Mouse (Mus musculus) kidney, postnatal 36 days (tissue): ENCODE data around the gene Trim12a.
"Not testable (repeated sequence)": the region's sequence is repeated elsewhere in the genome, so short reads cannot be mapped to it uniquely, and the experiment has no call there.

Experiments used
- DNase-seq, 2 experiments: peaks; one replicate each; pipeline ENCODE4 v3.0.0; 2021 to 2022; ENCODE audit warnings: mixed read lengths in 2 of 2

Gene Trim12a

DNA sequence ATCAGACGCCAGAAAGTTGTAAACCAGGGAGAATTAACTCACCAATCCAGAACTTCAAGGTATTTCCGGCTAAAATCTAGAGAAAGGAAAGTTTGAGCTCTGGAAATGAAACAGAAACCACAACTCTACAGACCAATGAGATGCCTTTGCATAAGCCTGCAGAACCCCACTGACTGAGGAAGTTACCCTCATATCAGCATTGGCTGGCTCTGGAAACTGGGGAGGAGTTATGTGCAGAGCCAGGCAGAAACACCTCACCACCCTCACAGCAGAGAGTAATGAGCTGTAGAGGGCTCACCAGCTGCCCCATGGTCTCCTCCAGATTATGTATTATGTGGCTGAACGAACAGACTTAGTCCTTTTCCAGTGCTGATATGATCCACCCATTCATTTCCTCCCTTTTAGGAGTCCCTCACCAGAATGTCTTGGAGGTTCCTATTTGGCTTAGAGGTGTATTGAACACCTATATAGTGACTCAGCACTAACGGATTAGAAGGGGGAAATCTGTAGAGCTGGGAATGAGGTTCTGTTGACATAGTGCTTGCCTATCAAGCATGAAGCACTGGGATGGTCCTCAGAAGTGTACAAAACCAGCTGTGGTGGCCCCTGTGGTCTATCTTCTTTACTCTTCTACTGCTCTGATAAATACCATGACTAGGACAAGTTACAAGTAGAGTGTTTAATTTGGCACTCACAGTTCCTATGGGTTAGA lies at the start of gene Trim12a:
Trim12a (minus strand) TSS at position 98 of the 712 bp plus-strand sequence.
- not testable (repeated sequence) for DNase-seq

DNA sequence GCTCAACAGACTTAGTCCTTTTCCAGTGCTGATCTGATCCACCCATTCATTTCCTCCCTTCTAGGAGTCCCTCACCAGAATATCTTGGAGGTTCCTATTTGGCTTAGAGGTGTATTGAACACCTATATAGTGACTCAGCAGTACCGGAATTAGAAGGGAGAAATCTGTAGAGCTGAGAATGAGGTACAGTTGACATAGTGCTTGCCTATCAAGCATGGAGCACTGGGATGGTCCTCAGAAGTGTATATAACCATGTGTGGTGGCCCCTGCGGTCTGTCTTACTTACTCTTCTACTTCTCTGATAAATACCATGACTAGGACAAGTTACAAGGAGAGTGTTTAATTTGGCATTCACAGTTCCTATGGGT lies 38.3 kb upstream of the Trim12a start:
- no peak for DNase-seq

DNA sequence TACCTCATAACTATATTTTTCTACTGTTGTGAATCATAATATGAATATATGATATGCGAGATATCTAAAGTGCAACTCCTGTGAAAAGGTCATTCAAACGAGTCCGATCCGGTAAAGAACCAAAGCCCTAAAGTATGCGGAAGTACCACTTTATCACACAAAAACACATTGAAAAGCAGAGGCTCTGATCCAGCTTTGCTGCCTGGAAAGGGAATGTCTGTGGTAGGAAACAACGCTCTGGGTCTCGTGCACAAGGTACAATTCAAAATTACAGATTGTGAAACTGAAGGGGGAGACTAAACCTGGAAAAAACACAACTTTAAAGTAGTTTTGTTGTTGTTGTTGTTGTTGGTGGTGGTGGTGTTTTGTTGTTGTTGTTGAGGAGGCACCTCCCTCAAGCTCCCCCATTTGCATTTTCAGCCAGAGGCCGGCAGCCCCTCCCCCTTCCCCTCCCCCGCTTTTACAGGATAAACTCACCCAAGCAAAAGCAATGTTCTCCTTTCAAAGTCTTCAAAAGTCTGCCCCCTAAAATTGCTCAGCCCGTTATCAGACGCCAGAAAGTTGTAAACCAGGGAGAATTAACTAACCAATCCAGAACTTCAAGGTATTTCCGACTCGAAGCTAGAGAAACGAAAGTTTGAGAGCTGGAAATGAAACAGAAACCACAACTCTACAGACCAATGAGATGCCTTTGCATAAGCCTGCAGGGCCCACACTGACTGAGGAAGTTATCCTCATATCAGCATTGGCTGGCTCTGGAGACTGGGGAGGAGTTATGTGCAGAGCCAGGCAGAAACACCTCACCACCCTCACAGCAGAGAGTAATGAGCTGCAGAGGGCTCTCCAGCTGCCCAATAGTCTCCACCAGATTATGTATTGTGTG lies 37.7 kb upstream of the Trim12a start, which contains the start of gene Trim12c:
Trim12c (minus strand) TSS at position 646 of the 883 bp plus-strand sequence.
- DNase-seq, result peak; percentile 77 to 88

DNA sequence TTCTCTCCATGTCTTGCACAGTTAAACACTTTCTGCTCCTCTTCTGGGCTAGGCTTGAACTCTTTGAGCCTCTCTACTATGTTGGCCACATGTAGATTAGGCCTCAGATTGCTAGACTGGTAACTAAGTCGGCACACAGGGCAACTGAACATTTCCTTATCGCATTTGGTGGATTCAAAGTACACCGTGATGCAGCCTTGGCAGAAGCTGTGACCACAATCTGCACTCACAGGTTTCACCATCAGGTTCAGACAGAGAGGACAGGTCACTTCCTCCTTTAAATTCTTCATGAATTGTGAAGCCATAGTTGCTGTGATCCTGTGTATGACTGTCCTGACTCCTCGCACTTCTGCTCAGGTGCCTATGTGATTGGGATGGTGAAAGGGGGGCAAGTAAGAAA lies 32.8 kb upstream of the Trim12a start:
- DNase-seq, result not testable (repeated sequence)

DNA sequence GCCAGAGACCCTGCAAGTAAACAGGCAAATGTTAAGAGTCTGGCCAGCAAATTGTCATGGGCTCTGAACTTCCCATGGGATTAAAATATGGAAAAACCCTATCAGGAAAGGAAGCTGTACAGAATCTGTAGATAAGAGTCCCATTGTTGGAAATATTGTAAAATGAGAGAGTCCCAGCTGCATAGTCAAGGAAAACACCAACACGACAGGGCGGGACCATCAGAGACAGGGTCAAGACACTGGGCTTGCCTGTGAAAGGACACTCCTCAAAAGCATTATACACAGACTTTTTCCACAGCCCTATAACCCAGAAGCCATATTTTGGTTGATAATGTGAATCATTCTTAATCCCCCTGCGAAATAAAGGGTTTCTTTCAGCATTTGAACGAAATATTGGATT lies 25.5 kb upstream of the Trim12a start:
- not testable (repeated sequence) for DNase-seq

DNA sequence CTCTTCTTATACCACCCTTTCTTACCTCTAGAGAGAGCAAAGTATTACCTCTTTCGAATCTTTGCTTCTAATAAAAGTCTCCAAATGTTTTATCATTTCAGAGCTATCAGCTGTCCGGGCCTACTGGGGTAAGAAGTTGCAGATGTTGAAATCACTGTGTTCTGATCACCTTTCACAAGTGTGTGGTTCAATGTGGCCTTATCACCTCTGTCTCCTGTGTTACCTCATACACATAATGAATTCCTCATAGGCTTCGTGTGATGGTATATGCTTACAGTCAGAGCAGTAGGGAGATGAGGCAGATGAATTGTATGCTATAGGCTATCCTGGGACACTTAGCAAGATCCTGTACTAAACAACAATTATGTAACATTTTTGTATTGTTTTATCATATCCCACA lies 20.3 kb upstream of the Trim12a start:
- DNase-seq, result not testable (repeated sequence)

DNA sequence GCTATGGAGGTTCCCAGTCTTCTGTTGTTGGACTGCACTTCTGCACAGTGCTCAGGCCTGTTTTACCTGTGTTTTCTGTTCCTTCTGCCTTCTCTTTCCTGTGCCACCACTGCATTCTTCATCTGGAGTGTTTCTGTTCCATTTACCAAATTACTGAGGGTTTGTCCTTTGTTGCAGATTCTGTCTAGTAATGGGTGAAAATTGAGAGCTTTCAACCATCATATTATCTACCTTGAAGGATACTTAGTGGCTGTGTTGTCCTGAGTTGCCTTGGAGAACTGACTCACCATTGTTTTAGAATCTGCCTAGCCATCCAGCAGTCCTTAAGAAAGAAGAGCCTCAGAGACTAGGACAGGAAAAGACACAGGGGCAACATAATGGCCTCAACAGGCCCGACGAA lies 13.9 kb upstream of the Trim12a start, which contains the start of gene Trim34b:
Trim34b (plus strand) TSS at position 301 of the 400 bp plus-strand sequence.
- DNase-seq, result not testable (repeated sequence)

DNA sequence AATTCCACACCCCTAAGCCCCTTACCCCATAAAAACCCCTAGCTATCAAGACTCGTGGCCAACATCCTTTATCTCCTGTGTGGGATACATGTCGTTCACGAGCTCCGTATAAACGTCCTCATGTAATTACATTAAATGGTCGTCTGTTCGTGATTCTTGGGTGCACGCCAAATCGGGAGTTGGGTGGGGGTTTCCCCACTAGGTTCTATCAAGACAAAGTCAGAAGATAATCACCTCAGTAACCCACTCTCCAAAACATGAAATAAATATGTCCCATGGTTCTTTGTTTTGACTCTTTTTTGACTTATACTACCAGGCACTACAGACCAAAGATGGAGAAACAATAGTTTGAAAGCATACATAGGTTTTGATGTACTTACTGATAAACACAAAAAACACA lies 6.8 kb upstream of the Trim12a start:
- DNase-seq, result no peak

DNA sequence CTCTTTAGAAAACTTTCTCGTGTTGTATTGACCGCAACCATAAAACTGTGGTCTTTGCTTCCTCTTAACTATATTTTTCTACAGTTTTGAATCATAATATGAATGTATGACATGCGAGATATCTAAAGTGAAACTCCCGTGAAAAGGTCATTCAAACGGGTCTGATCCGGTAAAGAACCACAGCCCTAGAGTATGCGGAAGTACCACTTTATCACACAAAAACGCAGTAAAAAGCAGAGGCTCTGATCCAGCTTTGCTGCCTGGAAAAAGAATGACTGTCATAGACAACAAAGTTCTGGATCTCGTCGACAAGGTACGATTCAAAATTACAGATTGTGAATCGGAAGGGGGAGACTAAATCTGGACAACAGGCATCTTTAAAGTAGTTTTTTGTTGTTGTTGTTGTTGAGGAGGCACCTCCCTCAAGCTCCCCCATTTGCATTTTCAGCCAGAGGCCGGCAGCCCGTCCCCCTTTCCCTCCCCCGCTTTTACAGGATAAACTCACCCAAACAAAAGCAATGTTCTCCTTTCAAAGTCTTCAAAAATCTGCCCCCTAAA lies 391 bp downstream of the Trim12a start:
- DNase-seq, result peak; percentile 9 to 24

DNA sequence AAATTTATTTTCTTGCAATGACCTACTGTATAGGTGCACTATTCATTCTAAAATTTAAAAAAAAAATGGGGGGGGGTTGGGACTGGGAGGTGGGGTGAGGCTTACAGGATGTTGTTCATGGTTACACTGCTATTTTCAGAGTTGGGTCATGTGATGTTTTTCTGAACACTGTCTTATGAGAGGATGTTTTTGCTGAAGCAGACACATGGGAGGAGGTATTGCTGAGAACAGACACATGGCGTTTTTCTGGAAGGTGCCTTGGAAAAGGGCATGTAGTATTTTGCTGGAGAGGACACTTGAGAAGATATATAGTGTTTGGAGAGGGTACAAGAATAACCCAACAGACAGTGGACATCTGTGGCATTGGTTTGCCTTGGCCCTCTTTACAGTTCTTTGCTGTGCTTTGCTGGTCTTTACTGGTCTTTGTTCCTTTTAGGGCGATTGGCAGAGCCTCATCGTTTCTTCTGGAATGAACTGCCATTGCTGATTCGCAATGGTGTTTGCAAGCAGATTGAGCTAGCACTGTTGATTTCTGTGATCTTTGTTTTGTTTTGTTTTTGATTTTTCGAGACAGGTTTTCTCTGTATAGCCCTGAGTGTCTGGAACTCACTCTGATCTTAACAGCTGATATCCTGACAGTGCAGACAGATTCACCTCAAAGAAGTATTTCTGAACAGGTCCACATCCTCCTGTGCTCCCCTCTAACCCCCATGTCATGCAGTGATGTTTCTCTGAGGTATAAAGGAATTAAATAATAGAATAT lies 23.4 kb downstream of the Trim12a start:
- no peak for DNase-seq

DNA sequence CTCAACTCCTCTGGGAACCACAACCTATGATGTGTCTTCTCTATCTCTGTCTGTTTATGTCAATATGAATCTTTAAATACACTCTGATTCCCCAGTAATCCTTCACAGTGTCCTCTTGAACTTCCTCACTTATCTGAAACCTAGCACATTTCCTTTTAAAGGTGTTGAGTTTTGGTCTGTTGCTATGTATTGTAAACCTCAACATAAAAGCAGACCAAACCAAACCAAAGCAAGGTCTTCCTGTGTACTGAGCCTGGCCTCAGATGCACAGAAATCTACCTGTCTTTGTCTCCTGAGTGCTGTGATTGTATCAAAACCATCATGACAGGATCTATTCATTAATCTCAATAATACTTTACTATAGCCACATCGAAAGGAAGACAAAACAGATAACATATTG lies 24.6 kb downstream of the Trim12a start:
- DNase-seq, result no peak

DNA sequence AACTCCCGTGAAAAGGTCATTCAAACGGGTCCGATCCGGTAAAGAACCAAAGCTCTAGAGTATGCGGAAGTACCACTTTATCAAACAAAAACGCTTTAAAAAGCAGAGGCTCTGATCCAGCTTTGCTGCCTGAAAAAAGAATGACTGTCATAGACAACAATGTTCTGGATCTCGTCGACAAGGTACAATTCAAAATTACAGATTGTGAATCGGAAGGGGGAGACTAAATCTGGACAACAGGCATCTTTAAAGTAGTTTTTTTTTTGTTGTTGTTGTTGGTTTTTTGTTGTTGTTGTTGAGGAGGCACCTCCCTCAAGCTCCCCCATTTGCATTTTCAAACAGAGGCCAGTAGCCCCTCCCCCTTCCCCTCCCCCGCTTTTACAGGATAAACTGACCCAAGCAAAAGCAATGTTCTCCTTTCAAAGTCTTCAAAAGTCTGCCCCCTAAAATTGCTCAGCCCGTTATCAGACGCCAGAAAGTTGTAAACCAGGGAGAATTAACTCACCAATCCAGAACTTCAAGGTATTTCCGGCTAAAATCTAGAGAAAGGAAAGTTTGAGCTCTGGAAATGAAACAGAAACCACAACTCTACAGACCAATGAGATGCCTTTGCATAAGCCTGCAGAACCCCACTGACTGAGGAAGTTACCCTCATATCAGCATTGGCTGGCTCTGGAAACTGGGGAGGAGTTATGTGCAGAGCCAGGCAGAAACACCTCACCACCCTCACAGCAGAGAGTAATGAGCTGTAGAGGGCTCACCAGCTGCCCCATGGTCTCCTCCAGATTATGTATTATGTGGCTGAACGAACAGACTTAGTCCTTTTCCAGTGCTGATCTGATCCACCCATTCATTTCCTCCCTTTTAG lies 27.5 kb downstream of the Trim12a start, which contains the start of gene Trim5:
Trim5 (minus strand) TSS at position 519 of the 868 bp plus-strand sequence.
- peak; percentile 2 to 12 for DNase-seq

DNA sequence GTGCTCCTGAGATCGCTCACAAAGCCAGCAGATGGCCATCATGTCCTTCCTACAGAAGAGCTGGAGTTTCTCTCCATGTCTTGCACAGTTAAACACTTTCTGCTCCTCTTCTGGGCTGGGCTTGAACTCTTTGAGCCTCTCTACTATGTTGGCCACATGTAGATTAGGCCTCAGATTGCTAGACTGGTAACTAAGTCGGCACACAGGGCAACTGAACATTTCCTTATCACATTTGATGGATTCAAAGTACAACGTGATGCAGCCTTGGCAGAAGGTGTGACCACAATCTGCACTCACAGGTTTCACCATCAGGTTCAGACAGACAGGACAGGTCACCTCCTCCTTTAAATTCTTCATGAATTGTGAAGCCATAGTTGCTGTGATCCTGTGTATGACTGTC lies 35.9 kb downstream of the Trim12a start:
- not testable (repeated sequence) for DNase-seq

DNA sequence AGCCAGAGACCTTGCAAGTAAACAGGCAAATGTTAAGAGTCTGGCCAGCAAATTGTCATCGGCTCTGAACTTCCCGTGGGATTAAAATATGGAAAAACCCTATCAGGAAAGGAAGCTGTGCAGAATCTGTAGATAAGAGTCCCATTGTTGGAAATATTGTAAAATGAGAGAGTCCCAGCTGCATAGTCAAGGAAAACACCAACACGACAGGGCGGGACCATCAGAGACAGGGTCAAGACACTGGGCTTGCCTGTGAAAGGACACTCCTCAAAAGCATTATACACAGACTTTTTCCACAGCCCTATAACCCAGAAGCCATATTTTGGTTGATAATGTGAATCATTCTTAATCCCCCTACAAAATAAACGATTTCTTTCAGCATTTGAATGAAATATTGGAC lies 49.9 kb downstream of the Trim12a start:
- not testable (repeated sequence) for DNase-seq

DNA sequence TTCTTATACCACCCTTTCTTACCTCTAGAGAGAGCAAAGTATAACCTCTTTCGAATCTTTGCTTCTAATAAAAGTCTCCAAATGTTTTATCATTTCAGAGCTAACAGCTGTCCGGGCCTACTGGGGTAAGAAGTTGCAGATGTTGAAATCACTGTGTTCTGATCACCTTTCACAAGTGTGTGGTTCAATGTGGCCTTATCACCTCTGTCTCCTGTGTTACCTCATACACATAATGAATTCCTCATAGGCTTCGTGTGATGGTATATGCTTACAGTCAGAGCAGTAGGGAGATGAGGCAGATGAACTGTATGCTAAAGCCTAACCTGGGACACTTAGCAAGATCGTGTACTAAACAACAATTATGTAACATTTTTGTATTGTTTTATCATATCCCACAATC lies 54.9 kb downstream of the Trim12a start:
- not testable (repeated sequence) for DNase-seq
